Mouse (Mus musculus) liver, postnatal 0 days (tissue): ENCODE measurements at regions not wholly inside any gene's neighbourhood (a gene's known extent, or its start where the extent isn't known, plus 50 kb on each side); places are given as distances from the start of the nearest gene placed in this dataset.
A peak's percentile ranks its signal among the peaks of the same experiment; 100 is the strongest.

Experiments used
- ATAC-seq: fragments of 200-750 bp; cut with Nextera tagmentation; 2 replicates; pipeline ENCODE4 v1.8.0; 2017; ENCODE audit warnings: mild to moderate bottlenecking, moderate library complexity
- DNase-seq: peaks from one replicate; pipeline ENCODE4 v3.0.0-alpha.2; 2016
- H3K27ac ChIP-seq: fragments of 300-500 bp; sonication (generic); 2 replicates; pipeline ENCODE4 v1.5.1; 2014; ENCODE audit warnings: antibody characterized with exemption, moderate library complexity, mild to moderate bottlenecking, low read depth
- H3K27me3 ChIP-seq: fragments of 300-500 bp; sonication (generic); 2 replicates; pipeline ENCODE4 v1.6.1; 2014; ENCODE audit warnings: low read length, control low read depth, mixed read lengths; ENCODE audit not compliant: insufficient read depth
- H3K36me3 ChIP-seq: fragments of 300-500 bp; sonication (generic); replicated peaks from 2 replicates; pipeline ENCODE4 v1.6.1; 2014; ENCODE audit warnings: mild to moderate bottlenecking, control low read depth, low read length, moderate library complexity, mixed read lengths; ENCODE audit not compliant: insufficient read depth
- H3K4me1 ChIP-seq: fragments of 300-500 bp; sonication (generic); 2 replicates; pipeline ENCODE4 v1.6.1; 2014; ENCODE audit warnings: antibody characterized with exemption, mild to moderate bottlenecking, control low read depth; ENCODE audit not compliant: insufficient read depth
- H3K4me2 ChIP-seq: fragments of 300-500 bp; sonication (generic); 2 replicates; pipeline ENCODE4 v1.6.1; 2014; ENCODE audit warnings: low read depth, mild to moderate bottlenecking, low read length, moderate library complexity, mixed read lengths
- H3K4me3 ChIP-seq: fragments of 300-500 bp; sonication (generic); 2 replicates; pipeline ENCODE4 v1.5.1; 2014; ENCODE audit warnings: low read depth, low read length
- H3K9ac ChIP-seq: fragments of 300-500 bp; sonication (generic); replicated peaks from 2 replicates; pipeline ENCODE4 v1.6.1; 2014; ENCODE audit warnings: mild to moderate bottlenecking, moderate library complexity
- H3K9me3 ChIP-seq: fragments of 300-500 bp; sonication (generic); 2 replicates; pipeline ENCODE4 v1.6.1; 2016; ENCODE audit warnings: mild to moderate bottlenecking, control low read depth, low read length, mixed read lengths
- CTCF ChIP-seq: sonication (generic); IDR thresholded peaks from 2 replicates; pipeline ENCODE4 v1.5.1; 2016; ENCODE audit warnings: antibody characterized with exemption, low read depth
- EP300 ChIP-seq: IDR thresholded peaks from 2 replicates; pipeline ENCODE4 v1.6.1; 2016; ENCODE audit warnings: antibody characterized with exemption, low read depth, mild to moderate bottlenecking
- WGBS: fragments of 180-500 bp; shearing (Covaris S2); extraction: QIAGEN DNeasy Blood & Tissue Kit; methylation state at CpG from one replicate; pipeline ENCODE4 v1.1.7; 2014; ENCODE audit not compliant: insufficient replicate concordance; 5-methylcytosine and 5-hydroxymethylcytosine counted together

- ATAC-seq, result peak; percentile 29; the same call in 1 of the 2 replicates
These were observed 114.8 kb downstream of the 2410131K14Rik start for GRCm38 (mm10) chr5:118359646-118360373.

GRCm38 (mm10) chr5:118360374-118361064, 115.5 kb downstream of the 2410131K14Rik start:
- DNase-seq (no peak), ATAC-seq (no peak)
- Histone ChIP-seq H3K27ac (0 out of 2 replicates have a peak overlapping the region, but pooled peaks have one; percentile 19), H3K9me3 (no peaks in the 10 kb centered on the region), H3K4me1 (peaks cover 9% of the 10 kb centered on the region), H3K4me2 (peak overlapping the region; percentile 19), H3K4me3 (no peak overlapping the region), H3K9ac (no peak overlapping the region), H3K36me3 (no peaks in the 10 kb centered on the region), H3K27me3 (0 out of 2 replicates have a peak, but pooled peaks cover 2% of the 10 kb centered on the region)
- TF ChIP-seq EP300 (0 out of 2 replicates have a peak, but pooled peaks have one; percentile 1), CTCF (no peak)
- 47% methylated on average over 16 of the region's 16 CpGs for WGBS

More at GRCm38 (mm10) chr5:118359646-118360373, 114.8 kb downstream of the 2410131K14Rik start:
- peak overlapping the region; percentile 19; the same call in 1 of the 2 replicates for H3K4me2 ChIP-seq
- peak; percentile 45 for DNase-seq
- 36% methylated on average over 13 of the region's 13 CpGs for WGBS
- H3K36me3 ChIP-seq, result no peaks in the 10 kb centered on the region
- peaks cover 9% of the 10 kb centered on the region for H3K4me1 ChIP-seq
- H3K27me3 ChIP-seq, result 0 out of 2 replicates have a peak, but pooled peaks cover 2% of the 10 kb centered on the region
- H3K4me3 ChIP-seq, result no peak overlapping the region
- no peak overlapping the region for H3K9ac ChIP-seq
- no peak overlapping the region for H3K27ac ChIP-seq
- no peak for TF ChIP-seq CTCF
- TF ChIP-seq EP300, result peak; percentile 59
- H3K9me3 ChIP-seq, result no peaks in the 10 kb centered on the region

- TF ChIP-seq CTCF (no peak), EP300 (no peak)
- Histone ChIP-seq H3K4me1 (peaks cover 9% of the 10 kb centered on the region), H3K27ac (peak overlapping the region; percentile 19; the same call in 1 of the 2 replicates), H3K27me3 (0 out of 2 replicates have a peak, but pooled peaks cover 2% of the 10 kb centered on the region), H3K4me3 (no peak overlapping the region), H3K4me2 (no peak overlapping the region), H3K36me3 (no peaks in the 10 kb centered on the region), H3K9ac (no peak overlapping the region), H3K9me3 (no peaks in the 10 kb centered on the region)
- ATAC-seq, result no peak
- DNase-seq, result no peak
- WGBS, result 52% methylated on average over 13 of the region's 13 CpGs
These were observed 116.3 kb downstream of the 2410131K14Rik start for GRCm38 (mm10) chr5:118361133-118361852.

- Histone ChIP-seq H3K4me1 (peaks cover 9% of the 10 kb centered on the region), H3K36me3 (no peaks in the 10 kb centered on the region), H3K9me3 (no peaks in the 10 kb centered on the region), H3K4me3 (no peak overlapping the region), H3K9ac (no peak overlapping the region), H3K27ac (peak overlapping the region; percentile 19; the same call in 1 of the 2 replicates), H3K4me2 (no peak overlapping the region), H3K27me3 (0 out of 2 replicates have a peak, but pooled peaks cover 2% of the 10 kb centered on the region)
- no peak for ATAC-seq
- 33% methylated on average over 8 of the region's 8 CpGs for WGBS
- no peak for DNase-seq
- no peak for TF ChIP-seq EP300
- no peak for TF ChIP-seq CTCF
These were observed 116.9 kb downstream of the 2410131K14Rik start for GRCm38 (mm10) chr5:118361853-118362406.

DNA sequence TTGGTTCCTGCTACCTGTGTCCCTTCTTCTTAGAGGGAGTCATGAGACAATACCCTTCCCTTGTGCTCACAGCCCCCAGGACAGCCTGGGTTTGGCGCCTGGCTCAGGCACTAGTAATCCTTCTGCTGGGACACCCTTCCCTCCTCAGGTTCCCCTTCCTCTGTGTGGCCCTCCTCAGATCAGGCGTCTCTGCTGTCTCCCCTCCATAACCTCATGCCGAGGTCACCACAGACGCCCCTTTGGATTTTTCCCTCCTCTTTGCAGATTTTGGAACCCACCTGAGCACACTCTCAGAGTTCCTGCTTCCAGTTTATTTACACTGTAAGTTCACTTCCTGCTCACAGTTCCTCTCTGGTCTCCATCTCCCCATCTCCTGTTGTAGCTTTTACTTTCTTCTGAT, 117.7 kb downstream of the 2410131K14Rik start:
- H3K4me1 ChIP-seq, result peaks cover 9% of the 10 kb centered on the region
- H3K4me2 ChIP-seq, result no peak overlapping the region
- ATAC-seq (no peak), DNase-seq (no peak)
- 0 out of 2 replicates have a peak, but pooled peaks cover 2% of the 10 kb centered on the region for H3K27me3 ChIP-seq
- no peak overlapping the region for H3K4me3 ChIP-seq
- no peak overlapping the region for H3K27ac ChIP-seq
- 51% methylated on average over 4 of the region's 4 CpGs for WGBS
- no peaks in the 10 kb centered on the region for H3K36me3 ChIP-seq
- H3K9ac ChIP-seq, result no peak overlapping the region
- no peaks in the 10 kb centered on the region for H3K9me3 ChIP-seq
- TF ChIP-seq EP300 (no peak), CTCF (no peak)
